8 mouse cellular contexts compared by ENCODE assay signal in genomic region chr5:136882055-136882787, GRCm38 (mm10). TPM values are rescaled to one million over a fixed set of nuclear protein-coding genes. Genes with fewer than 3 reads are reported as not detected.
A peak's percentile ranks its signal among the peaks of the same experiment; 100 is the strongest.
DNase-seq lines count a peak whose midpoint lies in the region; ATAC-seq lines count a peak whose summit lies in the region.

No protein-coding gene starts in this region.

- 0 out of 2 replicates have a peak, but pooled peaks have one; percentile 26 for ATAC-seq in erythroid progenitor cell, adult 5-6 weeks (replicated peaks; ENCODE audit: low FRiP score, poor library complexity, severe bottlenecking)
- peak; percentile 37 for ATAC-seq in hindbrain, embryonic 16.5 days
- ATAC-seq in neural tube, embryonic 12.5 days (ENCODE audit: low FRiP score, low read depth) = peak; percentile 33; the same call in 1 of the 2 replicates

- peak overlapping the region; percentile 70 for H3K4me2 ChIP-seq in hindbrain, embryonic 16.5 days (ENCODE audit: low read length)
- peak overlapping the region; percentile 87 for H3K4me2 ChIP-seq in neural tube, embryonic 12.5 days (replicated peaks)

- peaks cover 9% of the 10 kb centered on the region for H3K4me1 ChIP-seq in hindbrain, embryonic 16.5 days (ENCODE audit: control insufficient read depth, insufficient read depth, low read depth, low read length)
- H3K4me1 ChIP-seq in neural tube, embryonic 12.5 days = 0 out of 2 replicates have a peak, but pooled peaks cover 9% of the 10 kb centered on the region

- no peaks in the 10 kb centered on the region for H3K36me3 ChIP-seq in hindbrain, embryonic 16.5 days (ENCODE audit: control insufficient read depth, insufficient read depth, low read length)
- H3K36me3 ChIP-seq in neural tube, embryonic 12.5 days = no peaks in the 10 kb centered on the region

- H3K9me3 ChIP-seq in hindbrain, embryonic 16.5 days (ENCODE audit: control insufficient read depth, low read length) = no peaks in the 10 kb centered on the region
- H3K9me3 ChIP-seq in neural tube, embryonic 12.5 days = no peaks in the 10 kb centered on the region

- H3K27me3 ChIP-seq in hindbrain, embryonic 16.5 days (replicated peaks; ENCODE audit: control insufficient read depth, insufficient read depth, low read length) = no peaks in the 10 kb centered on the region; the same call in none of the 2 replicates
- H3K27me3 ChIP-seq in neural tube, embryonic 12.5 days (replicated peaks) = peaks cover 23% of the 10 kb centered on the region

- peak; percentile 7 to 8 for DNase-seq in left cerebral cortex, postnatal 36 days (ENCODE audit: low spot score in 2 of 2)
- DNase-seq in left cerebral cortex, adult 11 months (ENCODE audit: low spot score) = no peak
- DNase-seq in frontal cortex, postnatal 10 days (ENCODE audit: low spot score in 2 of 2) = no peak
- DNase-seq in left cerebral cortex, postnatal 25 days (ENCODE audit: low spot score in 2 of 2) = no peak
- DNase-seq in thymus, postnatal 10 days (ENCODE audit: low spot score in 2 of 2) = no peak

- H3K9ac ChIP-seq in hindbrain, embryonic 16.5 days (ENCODE audit: low read depth, low read length) = peak overlapping the region; percentile 72
- H3K9ac ChIP-seq in neural tube, embryonic 12.5 days = peak overlapping the region; percentile 81

- 2% methylated on average over 47 of the region's 47 CpGs for WGBS in hindbrain, embryonic 16.5 days
- under 1% methylated on average over 47 of the region's 47 CpGs for WGBS in neural tube, embryonic 12.5 days

- intact Hi-C loops in left cerebral cortex, postnatal 36 days (cut with DNase I) = no loop called here
- intact Hi-C loops in left cerebral cortex, postnatal 25 days (cut with DNase I) = no loop called here

- H3K4me3 ChIP-seq in hindbrain, embryonic 16.5 days (ENCODE audit: low read length) = peak overlapping the region; percentile 58
- H3K4me3 ChIP-seq in neural tube, embryonic 12.5 days = peak overlapping the region; percentile 59

- H3K27ac ChIP-seq in hindbrain, embryonic 16.5 days (ENCODE audit: low read depth, low read length) = no peak overlapping the region; the same call in 1 of the 2 replicates
- H3K27ac ChIP-seq in neural tube, embryonic 12.5 days = no peak overlapping the region

RNA-seq across cellular contexts. Expression of gene Col26a1, which starts 0.8 kb away (rescaled TPM):
- 10 to 100 TPM in 1 of 2 experiments, 1 to 10 TPM in 1; 8.3 to 13.7 TPM for total RNA-seq in left cerebral cortex, postnatal 36 days (2021)
- not detected in 2 replicates for total RNA-seq in erythroid progenitor cell, adult 5-6 weeks (2015; ENCODE audit: low replicate concordance)
- total RNA-seq in erythroid progenitor cell, adult 5-6 weeks (2017; ENCODE audit: low replicate concordance) = not detected in 2 replicates
- polyA plus RNA-seq in hindbrain, embryonic 16.5 days (2015; fragmentation: Nextera tagmentation; extraction: Ambion mirVana) = 35.9 and 39.1 TPM in 2 replicates
- 67.9 and 74.6 TPM in 2 replicates for polyA plus RNA-seq in neural tube, embryonic 12.5 days (2016; fragmentation: Nextera tagmentation; extraction: Ambion mirVana)
- 10 to 100 TPM; 11.9 to 13.1 TPM for total RNA-seq in left cerebral cortex, postnatal 25 days (2021)

RNA-seq across cellular contexts. Expression of gene Ift22, which starts 25.7 kb away (rescaled TPM):
- total RNA-seq in left cerebral cortex, postnatal 36 days (2021) = 100 to 1,000 TPM in 1 of 2 experiments, 10 to 100 TPM in 1; 86.1 to 105 TPM
- 16.9 and 28.5 TPM in 2 replicates for total RNA-seq in erythroid progenitor cell, adult 5-6 weeks (2015; ENCODE audit: low replicate concordance)
- 0.15 and 0.39 TPM in 2 replicates for total RNA-seq in erythroid progenitor cell, adult 5-6 weeks (2017; ENCODE audit: low replicate concordance)
- 136 and 142 TPM in 2 replicates for polyA plus RNA-seq in hindbrain, embryonic 16.5 days (2015; fragmentation: Nextera tagmentation; extraction: Ambion mirVana)
- polyA plus RNA-seq in neural tube, embryonic 12.5 days (2016; fragmentation: Nextera tagmentation; extraction: Ambion mirVana) = 98.2 and 106 TPM in 2 replicates
- total RNA-seq in left cerebral cortex, postnatal 25 days (2021) = 100 to 1,000 TPM in 1 of 2 experiments, 10 to 100 TPM in 1; 95.3 to 108 TPM

Comparison
In these comparisons a context has a peak if more than half of its experiments do, and no peak if none do; other contexts are left out.
1. DNase-seq: peak in left cerebral cortex, postnatal 36 days (2 of 2); none in left cerebral cortex, adult 11 months (single experiment), frontal cortex, postnatal 10 days (0 of 2), left cerebral cortex, postnatal 25 days (0 of 2) and thymus, postnatal 10 days (0 of 2).
2. RNA of gene Col26a1, which starts 0.8 kb away (total RNA-seq): 8.3 to 13.7 TPM in left cerebral cortex, postnatal 36 days and 11.9 to 13.1 TPM in left cerebral cortex, postnatal 25 days; not detected in erythroid progenitor cell, adult 5-6 weeks; every median in the first group is over 4 times any median in the second.
3. Peak in every context shown above with its lines, with median percentiles within 50 percentile points of each other: ATAC-seq.